Mouse (Mus musculus): Measurements from ENCODE around the gene Jarid2. TPM values are rescaled to one million over a fixed set of nuclear protein-coding genes. Genes with fewer than 3 reads are reported as not detected.

The Jarid2 gene
- polyA plus RNA-seq, 1 experiment from 2014 or later = 27.0 TPM

DNA sequence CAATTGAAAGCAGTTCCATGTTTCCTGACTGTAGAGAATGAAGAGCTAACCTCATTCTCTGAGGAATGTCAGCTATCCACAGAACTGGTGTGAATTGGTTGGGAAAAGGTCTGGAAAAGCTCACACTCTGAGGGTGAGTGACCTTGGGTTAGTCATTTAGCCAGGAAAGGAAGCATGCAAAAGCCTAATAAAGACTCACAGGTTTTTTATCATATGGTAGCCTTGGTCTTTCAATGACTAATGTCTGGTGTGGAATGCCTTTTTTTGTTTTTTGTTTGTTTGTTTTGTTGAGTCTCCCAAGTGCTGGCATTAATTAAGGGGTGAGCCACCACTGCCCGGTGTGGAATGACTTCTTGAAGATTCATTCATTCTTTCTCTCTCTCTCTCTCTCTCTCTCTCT, 55.3 kb downstream of the Jarid2 start:
- H3K4me3 ChIP-seq (replicated peaks) = no peak overlapping the region
- no peaks in the 10 kb centered on the region for H3K9me3 ChIP-seq (replicated peaks)
- H3K4me2 ChIP-seq (replicated peaks) = no peak overlapping the region
- no peak for ATAC-seq (ENCODE audit: insufficient number of reproducible peaks, low FRiP score, low TSS enrichment, low read depth)
- H3K27me3 ChIP-seq = no peaks in the 10 kb centered on the region
- no peak overlapping the region for H3K9ac ChIP-seq
- H3K27ac ChIP-seq (replicated peaks) = no peak overlapping the region
- peaks cover 13% of the 10 kb centered on the region; the same call in 1 of the 2 replicates for H3K4me1 ChIP-seq
- no peaks in the 10 kb centered on the region for H3K36me3 ChIP-seq
- WGBS = 32% methylated on average over 1 of the region's 1 CpGs

GRCm38 (mm10) chr13:44786291-44786690, 57.0 kb downstream of the Jarid2 start:
- no peaks in the 10 kb centered on the region for H3K36me3 ChIP-seq
- ATAC-seq (ENCODE audit: insufficient number of reproducible peaks, low FRiP score, low TSS enrichment, low read depth) = no peak
- H3K4me2 ChIP-seq (replicated peaks) = no peak overlapping the region
- H3K4me1 ChIP-seq = peaks cover 13% of the 10 kb centered on the region; the same call in 1 of the 2 replicates
- H3K4me3 ChIP-seq (replicated peaks) = no peak overlapping the region
- no peaks in the 10 kb centered on the region for H3K9me3 ChIP-seq (replicated peaks)
- no peak overlapping the region for H3K27ac ChIP-seq (replicated peaks)
- H3K27me3 ChIP-seq = no peaks in the 10 kb centered on the region
- H3K9ac ChIP-seq = no peak overlapping the region
- 35% methylated on average over 4 of the region's 4 CpGs for WGBS

DNA sequence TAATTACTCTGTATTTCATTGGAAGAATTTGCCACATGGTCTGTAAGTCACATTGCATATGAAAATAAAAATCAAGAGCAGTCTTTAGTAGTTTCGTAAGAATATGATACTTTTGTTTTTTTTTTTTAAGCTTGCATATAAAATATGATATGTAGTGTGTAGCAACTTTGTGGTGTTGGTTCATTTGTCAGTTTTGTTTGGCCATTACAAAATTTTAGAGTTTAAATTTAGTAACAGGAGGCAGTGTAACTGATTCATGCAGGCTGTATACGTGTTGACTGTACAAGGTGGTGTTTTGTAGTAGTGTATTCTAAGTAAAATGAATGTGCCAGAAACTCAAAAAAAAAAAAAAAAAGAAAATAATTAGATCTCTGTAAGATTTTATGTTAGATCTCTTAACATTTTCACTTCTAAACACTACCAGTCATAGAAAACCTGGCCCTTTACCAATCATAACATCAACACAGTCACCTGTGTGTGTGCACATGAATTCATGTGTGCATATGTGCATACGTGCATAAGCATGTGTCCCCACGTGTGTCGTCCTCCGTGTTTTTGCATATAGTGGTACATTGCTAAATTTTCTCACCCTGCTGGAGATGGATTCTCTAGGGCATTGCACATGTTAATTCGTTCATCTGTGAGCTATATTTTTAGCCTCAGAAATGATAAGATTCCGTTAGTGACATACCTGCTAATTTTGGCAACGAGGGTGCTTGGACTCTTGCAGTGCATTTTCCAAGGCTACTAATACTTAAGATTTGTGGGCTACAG, 59.3 kb downstream of the Jarid2 start:
- no peak overlapping the region for H3K4me2 ChIP-seq (replicated peaks)
- H3K27me3 ChIP-seq = no peaks in the 10 kb centered on the region
- no peaks in the 10 kb centered on the region for H3K36me3 ChIP-seq
- no peak overlapping the region for H3K4me3 ChIP-seq (replicated peaks)
- H3K27ac ChIP-seq (replicated peaks) = no peak overlapping the region
- H3K9me3 ChIP-seq (replicated peaks) = no peaks in the 10 kb centered on the region
- H3K4me1 ChIP-seq = peaks cover 27% of the 10 kb centered on the region
- ATAC-seq (ENCODE audit: insufficient number of reproducible peaks, low FRiP score, low TSS enrichment, low read depth) = no peak
- H3K9ac ChIP-seq = no peak overlapping the region
- 77% methylated on average over 9 of the region's 9 CpGs for WGBS

DNA sequence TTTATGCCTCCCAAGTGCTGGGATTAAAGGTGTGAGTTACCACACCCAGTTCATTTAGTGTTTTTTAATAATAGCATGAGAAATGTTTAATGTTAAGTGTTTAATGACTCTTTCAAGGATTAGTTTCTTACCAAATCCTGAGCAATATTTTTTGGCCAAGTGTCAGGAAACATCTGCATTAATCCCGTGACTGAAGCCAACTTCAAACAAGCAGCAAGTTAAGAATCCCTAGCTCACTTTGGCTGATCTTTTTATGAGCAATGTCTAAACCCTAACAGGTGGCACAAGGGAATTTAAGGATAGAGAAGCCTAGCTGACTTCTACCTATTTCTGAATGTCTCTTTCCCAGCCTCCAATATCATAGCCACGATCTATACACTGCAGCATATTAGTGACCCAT, 60.7 kb downstream of the Jarid2 start:
- no peak overlapping the region for H3K4me2 ChIP-seq (replicated peaks)
- no peaks in the 10 kb centered on the region for H3K27me3 ChIP-seq
- H3K9ac ChIP-seq = no peak overlapping the region
- peaks cover 27% of the 10 kb centered on the region for H3K4me1 ChIP-seq
- no peak overlapping the region for H3K27ac ChIP-seq (replicated peaks)
- H3K36me3 ChIP-seq = no peaks in the 10 kb centered on the region
- WGBS = 63% methylated on average over 2 of the region's 2 CpGs
- ATAC-seq (ENCODE audit: insufficient number of reproducible peaks, low FRiP score, low TSS enrichment, low read depth) = no peak
- H3K4me3 ChIP-seq (replicated peaks) = no peak overlapping the region
- no peaks in the 10 kb centered on the region for H3K9me3 ChIP-seq (replicated peaks)

- Histone ChIP-seq H3K36me3 (no peaks in the 10 kb centered on the region), H3K4me2 (replicated peaks) (no peak overlapping the region), H3K27ac (replicated peaks) (no peak overlapping the region), H3K9me3 (replicated peaks) (no peaks in the 10 kb centered on the region), H3K9ac (no peak overlapping the region), H3K27me3 (no peaks in the 10 kb centered on the region), H3K4me1 (peaks cover 22% of the 10 kb centered on the region), H3K4me3 (replicated peaks) (no peak overlapping the region)
- ATAC-seq (ENCODE audit: insufficient number of reproducible peaks, low FRiP score, low TSS enrichment, low read depth) = no peak
- WGBS = 46% methylated on average over 3 of the region's 3 CpGs
Measured at GRCm38 (mm10) chr13:44792361-44792892, 63.2 kb downstream of the Jarid2 start.

- 41% methylated on average over 3 of the region's 3 CpGs for WGBS
- no peaks in the 10 kb centered on the region for H3K36me3 ChIP-seq
- no peak for ATAC-seq (ENCODE audit: insufficient number of reproducible peaks, low FRiP score, low TSS enrichment, low read depth)
- no peak overlapping the region for H3K4me2 ChIP-seq (replicated peaks)
- no peak overlapping the region for H3K4me3 ChIP-seq (replicated peaks)
- H3K9ac ChIP-seq = no peak overlapping the region
- H3K27me3 ChIP-seq = no peaks in the 10 kb centered on the region
- H3K9me3 ChIP-seq (replicated peaks) = no peaks in the 10 kb centered on the region
- no peak overlapping the region for H3K27ac ChIP-seq (replicated peaks)
- peaks cover 18% of the 10 kb centered on the region for H3K4me1 ChIP-seq
Measured at GRCm38 (mm10) chr13:44795891-44796290, 66.6 kb downstream of the Jarid2 start.

DNA sequence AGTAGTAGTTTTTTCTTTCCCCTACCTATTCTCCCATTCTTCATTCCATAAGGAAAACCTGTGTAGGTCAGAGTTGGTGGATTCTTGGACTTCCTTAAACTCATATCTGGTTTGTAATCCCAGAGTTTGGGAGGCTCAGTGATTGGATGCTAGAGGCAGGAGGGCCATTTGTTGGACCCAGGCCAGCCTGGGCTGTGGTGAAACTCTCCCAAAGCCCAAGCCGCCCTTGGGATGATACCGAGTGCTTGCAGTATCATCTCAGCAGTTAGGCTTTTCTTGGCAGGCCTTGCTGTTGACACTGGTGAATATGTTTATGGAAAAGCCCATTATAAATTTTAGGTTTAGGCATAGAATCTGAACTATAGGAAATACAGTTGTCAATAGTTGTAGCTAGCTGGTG, 67.5 kb downstream of the Jarid2 start:
- 66% methylated on average over 2 of the region's 2 CpGs for WGBS
- H3K4me2 ChIP-seq (replicated peaks) = no peak overlapping the region
- H3K27me3 ChIP-seq = no peaks in the 10 kb centered on the region
- H3K27ac ChIP-seq (replicated peaks) = no peak overlapping the region
- ATAC-seq (ENCODE audit: insufficient number of reproducible peaks, low FRiP score, low TSS enrichment, low read depth) = no peak
- no peak overlapping the region for H3K4me3 ChIP-seq (replicated peaks)
- H3K4me1 ChIP-seq = peaks cover 13% of the 10 kb centered on the region
- no peaks in the 10 kb centered on the region for H3K9me3 ChIP-seq (replicated peaks)
- no peaks in the 10 kb centered on the region for H3K36me3 ChIP-seq
- no peak overlapping the region for H3K9ac ChIP-seq

DNA sequence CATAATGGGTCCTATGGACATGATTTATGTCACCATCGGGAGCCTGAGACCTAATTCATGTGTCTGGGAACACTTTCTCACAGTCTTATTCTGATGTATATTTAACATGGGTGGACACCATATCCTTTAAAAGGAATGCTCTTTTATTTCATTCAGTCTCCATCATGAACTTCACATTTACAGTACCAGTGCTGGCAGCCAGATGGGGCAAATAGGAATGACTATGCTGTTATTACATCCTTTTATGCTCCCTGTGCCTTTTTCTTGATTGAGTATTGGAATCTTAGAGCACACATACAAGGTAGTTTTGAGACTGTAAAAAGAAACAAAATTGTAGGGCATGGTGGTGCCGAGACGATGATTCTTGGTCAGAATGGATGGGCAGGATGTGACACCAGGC, 69.0 kb downstream of the Jarid2 start:
- WGBS = 91% methylated on average over 3 of the region's 3 CpGs
- peaks cover 6% of the 10 kb centered on the region; the same call in 1 of the 2 replicates for H3K4me1 ChIP-seq

DNA sequence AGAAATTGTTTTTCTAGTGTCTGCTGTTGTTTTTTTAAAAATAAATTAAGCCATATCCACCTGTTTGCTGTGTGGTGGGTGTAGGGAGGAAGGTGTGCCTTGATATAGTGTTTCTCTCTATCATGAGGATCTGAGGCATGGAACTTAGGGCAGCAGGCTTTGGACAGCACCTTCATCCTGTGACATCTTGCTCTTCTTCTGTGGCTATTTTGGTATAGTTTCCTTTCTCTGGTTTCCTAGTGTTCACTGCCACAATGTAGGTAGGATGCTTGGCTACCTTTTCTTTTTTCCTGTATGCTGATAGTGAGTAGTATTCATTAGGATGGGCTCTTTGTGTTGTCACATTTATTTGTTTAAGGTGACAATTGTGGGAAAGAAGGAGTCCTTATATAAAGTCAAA, 69.9 kb downstream of the Jarid2 start:
- no peak for ATAC-seq (ENCODE audit: insufficient number of reproducible peaks, low FRiP score, low TSS enrichment, low read depth)
- H3K36me3 ChIP-seq = no peaks in the 10 kb centered on the region
- no peak overlapping the region for H3K9ac ChIP-seq
- H3K4me2 ChIP-seq (replicated peaks) = no peak overlapping the region
- H3K27me3 ChIP-seq = no peaks in the 10 kb centered on the region
- no peak overlapping the region for H3K27ac ChIP-seq (replicated peaks)
- H3K4me3 ChIP-seq (replicated peaks) = no peak overlapping the region
- 0 out of 2 replicates have a peak, but pooled peaks cover 4% of the 10 kb centered on the region for H3K4me1 ChIP-seq
- no peaks in the 10 kb centered on the region for H3K9me3 ChIP-seq (replicated peaks)

More for the DNA sequence above, 69.0 kb downstream of the Jarid2 start:
- no peak for ATAC-seq (ENCODE audit: insufficient number of reproducible peaks, low FRiP score, low TSS enrichment, low read depth)
- H3K4me2 ChIP-seq (replicated peaks) = no peak overlapping the region
- H3K27me3 ChIP-seq = no peaks in the 10 kb centered on the region
- no peaks in the 10 kb centered on the region for H3K36me3 ChIP-seq
- no peak overlapping the region for H3K9ac ChIP-seq
- no peak overlapping the region for H3K4me3 ChIP-seq (replicated peaks)
- H3K9me3 ChIP-seq (replicated peaks) = no peaks in the 10 kb centered on the region
- no peak overlapping the region for H3K27ac ChIP-seq (replicated peaks)

- Histone ChIP-seq H3K4me3 (replicated peaks) (no peak overlapping the region), H3K36me3 (no peaks in the 10 kb centered on the region), H3K9me3 (replicated peaks) (no peaks in the 10 kb centered on the region), H3K4me1 (0 out of 2 replicates have a peak, but pooled peaks cover 4% of the 10 kb centered on the region), H3K9ac (no peak overlapping the region), H3K27me3 (no peaks in the 10 kb centered on the region), H3K4me2 (replicated peaks) (no peak overlapping the region), H3K27ac (replicated peaks) (no peak overlapping the region)
- no peak for ATAC-seq (ENCODE audit: insufficient number of reproducible peaks, low FRiP score, low TSS enrichment, low read depth)
- WGBS = 78% methylated on average over 7 of the region's 7 CpGs
Measured at GRCm38 (mm10) chr13:44800059-44800458, 70.8 kb downstream of the Jarid2 start.

DNA sequence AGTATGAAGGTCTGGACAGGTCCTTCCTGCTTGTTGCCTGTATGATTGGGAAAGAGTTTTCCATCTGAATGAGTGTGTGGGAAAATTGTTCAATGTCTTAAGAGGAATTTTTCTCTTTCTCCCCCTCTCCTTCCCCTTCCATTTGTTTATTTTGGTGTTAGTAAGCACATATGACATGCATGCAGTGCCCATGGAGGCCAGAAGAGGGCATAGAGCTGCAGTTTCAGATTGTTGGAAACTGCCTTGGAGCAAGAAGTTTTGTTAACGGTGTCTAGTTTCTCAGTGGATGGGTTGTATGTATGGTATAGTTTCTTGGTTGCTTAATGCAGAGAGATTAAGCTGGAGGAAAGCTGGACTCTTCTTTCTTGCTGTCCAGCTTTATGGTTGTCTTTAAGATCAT, 75.6 kb downstream of the Jarid2 start:
- Histone ChIP-seq H3K36me3 (no peaks in the 10 kb centered on the region), H3K27me3 (no peaks in the 10 kb centered on the region), H3K27ac (replicated peaks) (no peak overlapping the region), H3K9me3 (replicated peaks) (no peaks in the 10 kb centered on the region), H3K9ac (no peak overlapping the region), H3K4me2 (replicated peaks) (no peak overlapping the region), H3K4me1 (peaks cover 6% of the 10 kb centered on the region; the same call in 1 of the 2 replicates), H3K4me3 (replicated peaks) (no peak overlapping the region)
- WGBS = 30% methylated on average over 1 of the region's 1 CpGs
- ATAC-seq (ENCODE audit: insufficient number of reproducible peaks, low FRiP score, low TSS enrichment, low read depth) = no peak

- Histone ChIP-seq H3K36me3 (no peaks in the 10 kb centered on the region), H3K4me3 (replicated peaks) (no peak overlapping the region), H3K4me1 (peaks cover 3% of the 10 kb centered on the region; the same call in 1 of the 2 replicates), H3K27me3 (no peaks in the 10 kb centered on the region), H3K9me3 (replicated peaks) (no peaks in the 10 kb centered on the region), H3K4me2 (replicated peaks) (no peak overlapping the region), H3K27ac (replicated peaks) (no peak overlapping the region), H3K9ac (no peak overlapping the region)
- no peak for ATAC-seq (ENCODE audit: insufficient number of reproducible peaks, low FRiP score, low TSS enrichment, low read depth)
- WGBS = 73% methylated on average over 1 of the region's 1 CpGs
Measured at GRCm38 (mm10) chr13:44808307-44808706, 79.0 kb downstream of the Jarid2 start.

Measured in embryonic facial prominence, embryonic 15.5 days (tissue).